Mouse (Mus musculus) lung, embryonic 15.5 days (tissue): ENCODE measurements around the gene Sde2. TPM values are rescaled to one million over a fixed set of nuclear protein-coding genes. Genes with fewer than 3 reads are reported as not detected.

ENCODE experiments used
- ATAC-seq: fragments of 200-750 bp; cut with Nextera tagmentation; 2 replicates; pipeline ENCODE4 v1.8.0; 2017; ENCODE audit warnings: moderate number of reproducible peaks, borderline replicate concordance; ENCODE audit not compliant: low FRiP score, low TSS enrichment; ENCODE audit errors: extremely low read depth
- H3K27ac ChIP-seq: fragments of 300-500 bp; sonication (generic); 2 replicates; pipeline ENCODE4 v1.5.1; 2015; ENCODE audit warnings: moderate library complexity, mild to moderate bottlenecking, inconsistent platforms
- H3K27me3 ChIP-seq: fragments of 300-500 bp; sonication (generic); 2 replicates; pipeline ENCODE4 v1.6.1; 2015; ENCODE audit warnings: inconsistent platforms
- H3K36me3 ChIP-seq: fragments of 300-500 bp; sonication (generic); 2 replicates; pipeline ENCODE4 v1.6.1; 2015; ENCODE audit warnings: inconsistent platforms
- H3K4me1 ChIP-seq: fragments of 300-500 bp; sonication (generic); 2 replicates; pipeline ENCODE4 v1.6.1; 2015; ENCODE audit warnings: inconsistent platforms
- H3K4me2 ChIP-seq: fragments of 300-500 bp; sonication (generic); 2 replicates; pipeline ENCODE4 v1.6.1; 2015; ENCODE audit warnings: inconsistent platforms, mild to moderate bottlenecking, moderate library complexity
- H3K4me3 ChIP-seq: fragments of 300-500 bp; sonication (generic); 2 replicates; pipeline ENCODE4 v1.5.1; 2015; ENCODE audit warnings: mild to moderate bottlenecking, inconsistent platforms
- H3K9ac ChIP-seq: fragments of 300-500 bp; sonication (generic); 2 replicates; pipeline ENCODE4 v1.6.1; 2015; ENCODE audit warnings: inconsistent platforms
- H3K9me3 ChIP-seq: fragments of 300-500 bp; sonication (generic); 2 replicates; pipeline ENCODE4 v1.6.1; 2016; ENCODE audit warnings: inconsistent platforms
- WGBS: fragments of 180-500 bp; shearing (Covaris S2); methylation state at CpG from one replicate; pipeline ENCODE4 v1.1.7; 2015; 5-methylcytosine and 5-hydroxymethylcytosine counted together
- polyA plus RNA-seq: library from polyadenylated mRNA; unstranded; fragments of >200 nt; fragmentation: Nextera tagmentation; extraction: Ambion mirVana; gene quantifications from 2 replicates; pipeline ENCODE4 v1.2.1, GENCODE M21; 2015

Gene Sde2
- 33.7 and 36.6 TPM in 2 replicates for polyA plus RNA-seq

DNA sequence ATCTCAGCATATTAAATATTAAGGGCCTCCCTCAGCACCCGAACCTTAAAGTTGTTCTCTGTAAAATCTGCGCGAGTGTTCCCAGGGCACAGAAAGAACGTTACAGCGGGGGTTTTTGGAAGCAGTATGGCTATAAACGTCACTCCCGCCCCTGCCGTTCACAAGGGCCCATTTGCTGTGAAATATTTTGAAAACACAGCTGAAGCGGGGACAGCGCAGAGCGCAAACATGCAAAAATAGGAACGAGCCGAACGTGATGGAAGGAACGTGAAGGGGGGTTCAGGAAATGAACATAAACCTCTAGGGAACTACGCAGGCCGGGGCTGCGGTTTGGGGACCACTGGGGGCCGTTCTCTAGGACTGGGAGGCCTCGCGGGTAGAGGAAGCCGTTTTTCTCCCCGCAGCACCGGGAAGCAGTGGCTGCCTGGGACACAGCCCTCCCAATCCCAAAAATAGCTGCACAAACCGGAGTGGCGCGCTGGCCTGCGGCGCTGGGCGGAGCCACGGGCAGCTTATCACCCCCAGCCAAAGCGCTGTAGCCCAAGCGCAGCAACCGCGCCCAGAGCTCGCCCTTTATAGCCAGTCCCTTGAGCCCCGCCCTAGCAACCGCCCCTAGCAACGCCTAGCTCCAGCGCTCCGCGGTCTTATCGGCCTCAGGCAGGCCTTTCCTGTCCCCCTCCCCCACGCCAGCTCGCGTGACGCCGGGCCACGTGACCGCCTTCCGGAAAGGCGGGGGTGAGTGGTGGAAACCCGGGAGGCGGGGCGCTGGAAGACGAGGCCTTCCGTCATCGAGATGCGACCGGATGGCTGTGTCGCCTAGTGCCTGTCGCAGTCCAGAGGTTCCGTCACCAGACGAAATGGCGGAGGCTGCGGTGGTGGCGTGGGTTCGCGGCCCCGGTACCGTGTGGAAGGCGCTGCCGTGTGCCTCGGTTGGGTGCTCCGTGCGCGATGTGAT, at the start of gene Sde2:
TSS of gene Sde2 (plus strand) at position 812 of the 955 bp plus-strand sequence.
- peak within 1 kb of the TSS; percentile 80 for H3K9ac ChIP-seq
- H3K27me3 ChIP-seq = no peaks in the 10 kb centered on the region
- ATAC-seq = peak; percentile 98
- H3K36me3 ChIP-seq = 0 out of 2 replicates have a peak, but pooled peaks cover 3% of the 10 kb centered on the region
- peaks cover 41% of the 10 kb centered on the region for H3K4me1 ChIP-seq
- under 1% methylated on average over 73 of the region's 77 CpGs for WGBS
- H3K9me3 ChIP-seq = no peaks in the 10 kb centered on the region
- H3K4me2 ChIP-seq = peak within 1 kb of the TSS; percentile 73
- peak within 1 kb of the TSS; percentile 99 for H3K27ac ChIP-seq
- peak within 1 kb of the TSS; percentile 82 for H3K4me3 ChIP-seq

DNA sequence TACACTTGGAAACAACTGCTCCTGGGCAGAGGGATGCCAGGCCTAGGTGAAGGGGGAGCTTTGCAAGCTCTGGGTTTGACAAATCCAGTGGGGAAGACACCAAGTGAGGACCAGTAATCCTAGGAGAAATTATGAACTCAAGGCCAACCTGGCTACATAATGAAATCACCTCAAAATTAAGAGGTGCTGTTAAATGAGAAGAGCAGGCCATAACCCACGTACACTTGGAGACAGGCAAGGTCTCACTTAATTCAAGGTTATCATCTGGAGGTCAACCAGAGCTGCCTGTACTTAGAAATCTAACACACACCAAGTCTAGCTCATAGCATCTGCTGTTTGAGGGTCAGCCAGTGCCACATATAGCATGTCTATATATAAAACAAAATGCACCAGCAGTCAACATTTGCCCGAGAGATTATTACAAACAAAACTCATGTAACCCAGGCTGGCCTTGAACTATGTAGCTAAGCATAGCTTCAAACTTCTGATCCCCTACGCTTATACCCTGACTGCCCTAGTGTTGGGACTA, 49.4 kb upstream of the Sde2 start:
- H3K36me3 ChIP-seq = peaks cover 62% of the 10 kb centered on the region
- ATAC-seq = no peak

DNA sequence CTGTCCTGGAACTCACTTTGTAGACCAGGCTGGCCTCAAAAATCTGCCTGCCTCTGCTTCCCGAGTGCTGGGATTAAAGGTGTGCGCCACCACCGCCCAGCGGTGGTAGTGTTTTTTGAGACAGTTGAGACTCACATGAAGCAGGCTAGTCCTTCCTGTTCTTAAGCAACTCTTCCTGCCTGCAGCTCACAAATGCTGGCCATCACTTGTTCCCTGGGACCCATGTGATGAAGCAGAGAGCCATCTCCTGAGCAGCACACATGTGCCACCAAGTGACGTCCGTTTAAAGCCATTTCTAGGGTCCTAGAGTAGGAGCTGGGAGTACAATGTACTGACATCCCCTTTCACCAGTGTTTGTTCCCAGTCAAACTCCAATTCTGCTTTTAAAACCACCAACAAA, 47.0 kb upstream of the Sde2 start:
- Histone ChIP-seq H3K27ac (no peak overlapping the region), H3K4me3 (no peak overlapping the region), H3K9ac (no peak overlapping the region), H3K27me3 (no peaks in the 10 kb centered on the region), H3K36me3 (peaks cover 82% of the 10 kb centered on the region), H3K4me2 (no peak overlapping the region), H3K9me3 (no peaks in the 10 kb centered on the region), H3K4me1 (no peaks in the 10 kb centered on the region)
- ATAC-seq = no peak
- 85% methylated on average over 6 of the region's 6 CpGs for WGBS

More for the DNA sequence above, 49.4 kb upstream of the Sde2 start:
- Histone ChIP-seq H3K4me2 (no peak overlapping the region), H3K27ac (no peak overlapping the region), H3K4me1 (no peaks in the 10 kb centered on the region), H3K9me3 (no peaks in the 10 kb centered on the region), H3K27me3 (no peaks in the 10 kb centered on the region), H3K9ac (no peak overlapping the region), H3K4me3 (no peak overlapping the region)
- WGBS = 63% methylated on average over 3 of the region's 3 CpGs

DNA sequence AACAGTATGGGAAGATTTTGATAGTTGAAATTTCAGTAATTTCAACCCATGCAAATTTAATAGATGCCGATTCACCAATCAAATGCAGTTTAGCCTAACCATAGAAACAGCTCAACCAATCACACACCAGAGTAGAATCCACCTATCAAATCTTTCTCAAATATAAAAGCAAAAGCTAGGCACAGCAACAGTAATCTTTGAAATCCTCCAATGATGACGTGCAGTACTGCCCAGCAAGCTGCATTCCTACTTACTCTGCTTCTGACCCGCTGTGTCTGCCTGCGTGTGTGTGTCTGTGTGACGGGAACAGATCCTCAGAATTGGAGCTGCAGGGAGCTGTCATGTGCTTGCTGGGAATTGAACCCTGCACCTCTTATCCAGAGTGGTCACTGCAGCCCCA, 42.1 kb upstream of the Sde2 start:
- H3K27me3 ChIP-seq = no peaks in the 10 kb centered on the region
- WGBS = 78% methylated on average over 5 of the region's 5 CpGs
- peaks cover 65% of the 10 kb centered on the region for H3K36me3 ChIP-seq
- no peak overlapping the region for H3K9ac ChIP-seq
- H3K4me1 ChIP-seq = peaks cover 13% of the 10 kb centered on the region
- ATAC-seq = no peak
- no peaks in the 10 kb centered on the region for H3K9me3 ChIP-seq
- no peak overlapping the region for H3K4me3 ChIP-seq
- no peak overlapping the region for H3K27ac ChIP-seq
- no peak overlapping the region for H3K4me2 ChIP-seq

GRCm38 (mm10) chr1:180810976-180811375, 40.0 kb upstream of the Sde2 start:
- Histone ChIP-seq H3K9ac (no peak overlapping the region), H3K36me3 (peaks cover 43% of the 10 kb centered on the region), H3K9me3 (no peaks in the 10 kb centered on the region), H3K27me3 (no peaks in the 10 kb centered on the region), H3K27ac (no peak overlapping the region), H3K4me2 (peak overlapping the region; percentile 52), H3K4me3 (peak overlapping the region; percentile 98), H3K4me1 (peaks cover 30% of the 10 kb centered on the region)
- WGBS = 55% methylated on average over 7 of the region's 7 CpGs
- ATAC-seq = no peak

GRCm38 (mm10) chr1:180811596-180812462, 39.1 kb upstream of the Sde2 start:
- Histone ChIP-seq H3K27me3 (no peaks in the 10 kb centered on the region), H3K4me3 (peak overlapping the region; percentile 98), H3K36me3 (peaks cover 35% of the 10 kb centered on the region), H3K27ac (peak overlapping the region; percentile 100), H3K4me1 (peaks cover 30% of the 10 kb centered on the region), H3K9me3 (no peaks in the 10 kb centered on the region), H3K4me2 (peak overlapping the region; percentile 52), H3K9ac (peak overlapping the region; percentile 100)
- 1% methylated on average over 27 of the region's 27 CpGs for WGBS
- no peak for ATAC-seq

- Histone ChIP-seq H3K4me3 (peak overlapping the region; percentile 98), H3K27ac (peak overlapping the region; percentile 100), H3K36me3 (peaks cover 26% of the 10 kb centered on the region), H3K4me1 (peaks cover 30% of the 10 kb centered on the region), H3K9ac (peak overlapping the region; percentile 100), H3K9me3 (no peaks in the 10 kb centered on the region), H3K4me2 (peak overlapping the region; percentile 52), H3K27me3 (no peaks in the 10 kb centered on the region)
- ATAC-seq = peak; percentile 13
- whole genome bisulfite sequencing = under 1% methylated on average over 71 of the region's 71 CpGs
These were observed 38.2 kb upstream of the Sde2 start for GRCm38 (mm10) chr1:180812463-180813408.

DNA sequence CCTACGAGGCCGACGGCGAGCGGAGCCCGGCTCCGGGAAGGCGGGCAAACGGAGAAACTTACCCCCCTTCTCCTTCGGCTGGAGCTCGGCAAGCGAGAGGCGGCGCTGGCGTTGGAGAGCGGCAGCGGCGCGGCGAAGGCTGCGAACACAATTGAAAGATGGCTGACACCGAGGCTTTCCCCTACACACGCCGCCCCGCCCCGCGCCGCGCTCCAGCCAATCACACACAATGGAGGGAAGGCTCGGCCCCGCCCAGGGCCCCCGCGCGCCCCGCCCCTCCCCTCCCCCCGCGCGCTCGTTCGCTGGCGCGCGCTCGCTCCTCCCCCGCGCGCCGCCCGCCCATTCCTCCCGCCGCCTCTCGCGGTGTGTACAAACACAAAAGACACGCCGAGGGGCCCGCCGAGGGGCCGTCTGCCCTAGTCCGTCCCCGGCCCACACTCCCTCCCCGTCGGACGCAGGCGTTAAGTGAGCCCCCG, 37.5 kb upstream of the Sde2 start:
- H3K9me3 ChIP-seq = no peaks in the 10 kb centered on the region
- H3K4me3 ChIP-seq = peak overlapping the region; percentile 98
- peak overlapping the region; percentile 85 for H3K4me2 ChIP-seq
- peaks cover 30% of the 10 kb centered on the region for H3K4me1 ChIP-seq
- under 1% methylated on average over 54 of the region's 65 CpGs for WGBS
- H3K36me3 ChIP-seq = peaks cover 20% of the 10 kb centered on the region
- peak overlapping the region; percentile 100 for H3K27ac ChIP-seq
- peak overlapping the region; percentile 100 for H3K9ac ChIP-seq
- H3K27me3 ChIP-seq = no peaks in the 10 kb centered on the region
- peak; percentile 98 for ATAC-seq

GRCm38 (mm10) chr1:180813885-180814740, 36.8 kb upstream of the Sde2 start, which contains the start of gene H3f3a:
Gene H3f3a (minus strand): TSS chr1:180813943.
- peak within 1 kb of the TSS; percentile 85 for H3K4me2 ChIP-seq
- peaks cover 30% of the 10 kb centered on the region for H3K4me1 ChIP-seq
- H3K9me3 ChIP-seq = no peaks in the 10 kb centered on the region
- H3K4me3 ChIP-seq = peak within 1 kb of the TSS; percentile 98
- peak within 1 kb of the TSS; percentile 100 for H3K9ac ChIP-seq
- H3K36me3 ChIP-seq = peaks cover 15% of the 10 kb centered on the region
- peak within 1 kb of the TSS; percentile 100 for H3K27ac ChIP-seq
- 2% methylated on average over 55 of the region's 69 CpGs for WGBS
- peak; percentile 77 for ATAC-seq
- H3K27me3 ChIP-seq = no peaks in the 10 kb centered on the region
